Mouse (Mus musculus) liver, embryonic 14.5 days (tissue): ENCODE data around the gene Eif4e3.

ENCODE experiments used
- CTCF ChIP-seq: IDR thresholded peaks from 2 replicates; pipeline ENCODE4 v1.5.1; 2016; ENCODE audit warnings: antibody characterized with exemption, low read depth, control low read depth
- EP300 ChIP-seq: IDR thresholded peaks from 2 replicates; pipeline ENCODE4 v1.6.1; 2016; ENCODE audit warnings: antibody characterized with exemption, low read depth

DNA sequence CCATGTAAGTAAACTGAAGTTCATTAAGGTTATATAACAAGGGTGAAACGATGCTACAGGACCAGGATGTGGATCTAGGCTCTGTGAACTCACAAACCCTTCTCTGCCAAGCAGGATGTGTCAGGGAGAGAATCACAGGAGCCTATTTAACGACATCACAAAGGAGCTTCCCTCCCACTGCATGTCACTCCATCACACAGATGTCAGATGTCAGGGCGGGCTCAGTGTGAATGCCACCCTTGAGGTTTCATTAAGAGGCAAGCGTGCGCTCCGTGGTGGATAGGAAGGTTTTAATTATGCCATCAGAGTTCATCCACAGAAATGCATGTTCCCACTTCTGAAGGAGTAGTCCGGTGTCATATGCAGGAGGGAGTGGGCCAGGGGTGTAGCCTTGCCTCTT is 60.5 kb downstream of the Eif4e3 start:
- no peak for TF ChIP-seq CTCF
- TF ChIP-seq EP300, result no peak
